Mouse (Mus musculus) adrenal gland, adult (tissue): Measurements from ENCODE around the gene Aunip.
A peak's percentile ranks its signal among the peaks of the same experiment; 100 is the strongest.

Source experiments
- DNase-seq, 2 experiments: peaks; one replicate each; pipeline ENCODE4 v3.0.0; 2022 to 2023; ENCODE audit warnings: low spot score in 1 of 2; ENCODE audit not compliant: inconsistent age in 2 of 2

Aunip gene

GRCm38 (mm10) chr4:134510845-134511411 is at the start of gene Aunip:
TSS of gene Aunip (plus strand) at chr4:134510999.
- DNase-seq: peak; percentile 92 to 95

GRCm38 (mm10) chr4:134461252-134461651 is 49.5 kb upstream of the Aunip start:
- no peak for DNase-seq

GRCm38 (mm10) chr4:134465789-134466188 is 45.0 kb upstream of the Aunip start:
- DNase-seq: no peak

- DNase-seq: no peak
Observed at GRCm38 (mm10) chr4:134466381-134467262, 44.2 kb upstream of the Aunip start.

- DNase-seq: peak in 1 of 2 experiments; percentile 68
Observed at GRCm38 (mm10) chr4:134467435-134468214, 43.2 kb upstream of the Aunip start.

- peak; percentile 94 to 97 for DNase-seq
Observed at GRCm38 (mm10) chr4:134468215-134468575, 42.6 kb upstream of the Aunip start, which contains the start of gene Stmn1. TSS of gene Stmn1 (plus strand) at chr4:134468320.

- peak; percentile 93 to 97 for DNase-seq
Observed at GRCm38 (mm10) chr4:134468578-134469266, 42.1 kb upstream of the Aunip start.

GRCm38 (mm10) chr4:134469341-134469796 is 41.4 kb upstream of the Aunip start:
- no peak for DNase-seq

GRCm38 (mm10) chr4:134469985-134470384 is 40.8 kb upstream of the Aunip start:
- DNase-seq: no peak

GRCm38 (mm10) chr4:134471469-134471868 is 39.3 kb upstream of the Aunip start:
- DNase-seq: no peak

- no peak for DNase-seq
Observed at GRCm38 (mm10) chr4:134473764-134474163, 37.0 kb upstream of the Aunip start.

- no peak for DNase-seq
Observed at GRCm38 (mm10) chr4:134474240-134474639, 36.6 kb upstream of the Aunip start.

- DNase-seq: peak in 1 of 2 experiments; percentile 22
Observed at GRCm38 (mm10) chr4:134476899-134477298, 33.9 kb upstream of the Aunip start.

GRCm38 (mm10) chr4:134478031-134478430 is 32.8 kb upstream of the Aunip start:
- DNase-seq: peak; percentile 90 to 97

GRCm38 (mm10) chr4:134479839-134480238 is 31.0 kb upstream of the Aunip start:
- no peak for DNase-seq

- peak; percentile 77 to 92 for DNase-seq
Observed at GRCm38 (mm10) chr4:134480864-134481263, 29.9 kb upstream of the Aunip start.

GRCm38 (mm10) chr4:134481270-134481669 is 29.5 kb upstream of the Aunip start:
- DNase-seq: no peak

GRCm38 (mm10) chr4:134482442-134482841 is 28.4 kb upstream of the Aunip start:
- DNase-seq: no peak

- peak in 1 of 2 experiments; percentile 76 for DNase-seq
Observed at GRCm38 (mm10) chr4:134483078-134483688, 27.6 kb upstream of the Aunip start.

GRCm38 (mm10) chr4:134483696-134484095 is 27.1 kb upstream of the Aunip start:
- peak; percentile 79 to 85 for DNase-seq
